Comparison of ENCODE assay signal across 8 mouse cellular contexts in genomic region chr4:124714545-124715481, GRCm38 (mm10). TPM values are rescaled to one million over a fixed set of nuclear protein-coding genes. Genes with fewer than 3 reads are reported as not detected.
DNase-seq lines count a peak whose midpoint lies in the region; ATAC-seq and TF ChIP-seq lines count a peak whose summit lies in the region.

Gene Sf3a3 (plus strand): TSS chr4:124714776.

- peak; percentile 72; the same call in 1 of the 2 replicates for TF ChIP-seq POLR2A in bone marrow, adult 2 months (IDR thresholded peaks at IDR 0.05; ENCODE audit: borderline replicate concordance, control insufficient read depth, low read depth, low read length)

- H3K36me3 ChIP-seq in embryonic facial prominence, embryonic 15.5 days = peaks cover 34% of the 10 kb centered on the region
- H3K36me3 ChIP-seq in kidney, embryonic 14.5 days (ENCODE audit: control insufficient read depth, insufficient read depth, low read length) = peaks cover 38% of the 10 kb centered on the region
- peaks cover 37% of the 10 kb centered on the region for H3K36me3 ChIP-seq in limb, embryonic 15.5 days

- peak; percentile 76 for TF ChIP-seq CTCF in bone marrow, adult 2 months (IDR thresholded peaks at IDR 0.05; ENCODE audit: control insufficient read depth, insufficient read depth, low read length)

- H3K27me3 ChIP-seq in embryonic facial prominence, embryonic 15.5 days = no peaks in the 10 kb centered on the region
- H3K27me3 ChIP-seq in kidney, embryonic 14.5 days (ENCODE audit: control insufficient read depth, insufficient read depth, low read length) = no peaks in the 10 kb centered on the region
- no peaks in the 10 kb centered on the region for H3K27me3 ChIP-seq in limb, embryonic 15.5 days

- H3K9me3 ChIP-seq in embryonic facial prominence, embryonic 15.5 days (replicated peaks) = no peaks in the 10 kb centered on the region
- H3K9me3 ChIP-seq in kidney, embryonic 14.5 days (ENCODE audit: control insufficient read depth, low read length) = no peaks in the 10 kb centered on the region
- H3K9me3 ChIP-seq in limb, embryonic 15.5 days = no peaks in the 10 kb centered on the region

- peak; percentile 97 for DNase-seq in 416B (ENCODE audit: low read depth)
- DNase-seq in heart, adult 8-10 months (ENCODE audit: low spot score) = peak; percentile 96
- peak; percentile 91 to 92 for DNase-seq in monocyte, adult 2 months (ENCODE audit: low read depth in 1 of 2, low spot score in 2 of 2)
- peak; percentile 94 for DNase-seq in spleen, postnatal 36 days (ENCODE audit: low spot score in 2 of 2)

- under 1% methylated on average over 57 of the region's 57 CpGs for WGBS in bone marrow, adult 2 months
- WGBS in embryonic facial prominence, embryonic 15.5 days = under 1% methylated on average over 57 of the region's 57 CpGs
- under 1% methylated on average over 57 of the region's 57 CpGs for WGBS in kidney, embryonic 14.5 days
- under 1% methylated on average over 57 of the region's 57 CpGs for WGBS in limb, embryonic 15.5 days

- peak within 1 kb of the TSS; percentile 80 for H3K9ac ChIP-seq in embryonic facial prominence, embryonic 15.5 days
- peak within 1 kb of the TSS; percentile 91 for H3K9ac ChIP-seq in kidney, embryonic 14.5 days (ENCODE audit: low read depth, low read length)
- H3K9ac ChIP-seq in limb, embryonic 15.5 days = peak within 1 kb of the TSS; percentile 88

- ATAC-seq in embryonic facial prominence, embryonic 15.5 days (ENCODE audit: insufficient number of reproducible peaks, low FRiP score, low TSS enrichment, low read depth) = peak; percentile 90
- peak; percentile 91 for ATAC-seq in kidney, embryonic 14.5 days (ENCODE audit: low FRiP score, low TSS enrichment)
- ATAC-seq in limb, embryonic 15.5 days (ENCODE audit: insufficient number of reproducible peaks, low FRiP score, low TSS enrichment, low read depth) = peak; percentile 90

- H3K4me2 ChIP-seq in embryonic facial prominence, embryonic 15.5 days (replicated peaks) = peak within 1 kb of the TSS; percentile 76
- H3K4me2 ChIP-seq in kidney, embryonic 14.5 days (replicated peaks; ENCODE audit: low read depth, low read length) = peak within 1 kb of the TSS; percentile 69
- peak within 1 kb of the TSS; percentile 83 for H3K4me2 ChIP-seq in limb, embryonic 15.5 days

- peak within 1 kb of the TSS; percentile 71 for H3K4me3 ChIP-seq in bone marrow, adult 2 months (replicated peaks; ENCODE audit: control insufficient read depth, low read depth, low read length)
- H3K4me3 ChIP-seq in embryonic facial prominence, embryonic 15.5 days (replicated peaks) = peak within 1 kb of the TSS; percentile 70
- peak within 1 kb of the TSS; percentile 94 for H3K4me3 ChIP-seq in kidney, embryonic 14.5 days (ENCODE audit: low read length)
- H3K4me3 ChIP-seq in limb, embryonic 15.5 days = peak within 1 kb of the TSS; percentile 91

- H3K27ac ChIP-seq in bone marrow, adult 2 months (ENCODE audit: control insufficient read depth, insufficient read depth, low read depth, low read length, poor library complexity) = peak within 1 kb of the TSS; percentile 17
- H3K27ac ChIP-seq in embryonic facial prominence, embryonic 15.5 days (replicated peaks) = peak within 1 kb of the TSS; percentile 70
- peak within 1 kb of the TSS; percentile 51; the same call in 1 of the 2 replicates for H3K27ac ChIP-seq in kidney, embryonic 14.5 days (ENCODE audit: low read depth, low read length)
- H3K27ac ChIP-seq in limb, embryonic 15.5 days = peak within 1 kb of the TSS; percentile 77

- no peaks in the 10 kb centered on the region; the same call in 1 of the 2 replicates for H3K4me1 ChIP-seq in bone marrow, adult 2 months (ENCODE audit: control insufficient read depth, insufficient read depth, low read length)
- peaks cover 28% of the 10 kb centered on the region for H3K4me1 ChIP-seq in embryonic facial prominence, embryonic 15.5 days
- peaks cover 18% of the 10 kb centered on the region for H3K4me1 ChIP-seq in kidney, embryonic 14.5 days (ENCODE audit: control insufficient read depth, insufficient read depth, low read length)
- peaks cover 30% of the 10 kb centered on the region for H3K4me1 ChIP-seq in limb, embryonic 15.5 days

RNA-seq across cellular contexts. Expression of gene Sf3a3, which starts in this region (rescaled TPM):
- 43.4 and 44.5 TPM in 2 replicates for polyA plus RNA-seq in bone marrow, adult 2 months (2011; ENCODE audit: insufficient read depth, insufficient read length, low replicate concordance, missing spikeins)
- polyA plus RNA-seq in embryonic facial prominence, embryonic 15.5 days (2015; fragmentation: Nextera tagmentation; extraction: Ambion mirVana) = 138 and 141 TPM in 2 replicates
- 10 to 100 TPM; 15.5 to 17.3 (median 16.5) TPM for total RNA-seq in heart, adult 8-10 months (2022)
- 177 and 183 TPM in 2 replicates for polyA plus RNA-seq in kidney, embryonic 14.5 days (2014; fragmentation: Nextera tagmentation; extraction: Ambion mirVana)
- 131 and 134 TPM in 2 replicates for polyA plus RNA-seq in limb, embryonic 15.5 days (2015; fragmentation: Nextera tagmentation; extraction: Ambion mirVana)

Comparison
In these comparisons a context has a peak if more than half of its experiments do, and no peak if none do; other contexts are left out.
1. Peak in every context shown above with its lines: DNase-seq, ATAC-seq, H3K4me3 ChIP-seq and H3K27ac ChIP-seq.
2. H3K27ac ChIP-seq: peak in every context shown above with its lines; median percentile 77 in limb, embryonic 15.5 days; 70 in embryonic facial prominence, embryonic 15.5 days; 51 in kidney, embryonic 14.5 days; 17 in bone marrow, adult 2 months.